Mouse (Mus musculus) retina, embryonic 14.5 days (tissue): ENCODE results near the gene P4ha2.
A peak's percentile ranks its signal among the peaks of the same experiment; 100 is the strongest.

Experiments used
- DNase-seq: peaks from one replicate; pipeline ENCODE4 v3.0.0-alpha.2; 2015; ENCODE audit warnings: low spot score

Gene P4ha2

GRCm38 (mm10) chr11:54100045-54100691, at the start of gene P4ha2:
Gene P4ha2, plus strand, starts transcription at chr11:54100095.
- DNase-seq: peak; percentile 33

GRCm38 (mm10) chr11:54050205-54050604, 49.7 kb upstream of the P4ha2 start:
- DNase-seq: no peak

- no peak for DNase-seq
Observed at GRCm38 (mm10) chr11:54051161-54051560, 48.7 kb upstream of the P4ha2 start.

- no peak for DNase-seq
Observed at GRCm38 (mm10) chr11:54052128-54052527, 47.8 kb upstream of the P4ha2 start.

GRCm38 (mm10) chr11:54053090-54053489, 46.8 kb upstream of the P4ha2 start:
- no peak for DNase-seq

- peak; percentile 72 for DNase-seq
Observed at GRCm38 (mm10) chr11:54054257-54054656, 45.6 kb upstream of the P4ha2 start.

- peak; percentile 37 for DNase-seq
Observed at GRCm38 (mm10) chr11:54056132-54056531, 43.8 kb upstream of the P4ha2 start.

- DNase-seq: no peak
Observed at GRCm38 (mm10) chr11:54057428-54057827, 42.5 kb upstream of the P4ha2 start.

- DNase-seq: peak; percentile 20
Observed at GRCm38 (mm10) chr11:54058056-54058617, 41.8 kb upstream of the P4ha2 start.

GRCm38 (mm10) chr11:54058643-54059042, 41.3 kb upstream of the P4ha2 start:
- peak; percentile 41 for DNase-seq

- DNase-seq: no peak
Observed at GRCm38 (mm10) chr11:54059526-54059925, 40.4 kb upstream of the P4ha2 start.

- DNase-seq: peak; percentile 11
Observed at GRCm38 (mm10) chr11:54060316-54060715, 39.6 kb upstream of the P4ha2 start.

- DNase-seq: no peak
Observed at GRCm38 (mm10) chr11:54062086-54062752, 37.7 kb upstream of the P4ha2 start.

- no peak for DNase-seq
Observed at GRCm38 (mm10) chr11:54062753-54063471, 37.0 kb upstream of the P4ha2 start.

- DNase-seq: no peak
Observed at GRCm38 (mm10) chr11:54063472-54063775, 36.5 kb upstream of the P4ha2 start.

- DNase-seq: no peak
Observed at GRCm38 (mm10) chr11:54064412-54064978, 35.4 kb upstream of the P4ha2 start.

- DNase-seq: no peak
Observed at GRCm38 (mm10) chr11:54065106-54065914, 34.6 kb upstream of the P4ha2 start.

GRCm38 (mm10) chr11:54065915-54066178, 34.0 kb upstream of the P4ha2 start:
- DNase-seq: no peak

GRCm38 (mm10) chr11:54066400-54066799, 33.5 kb upstream of the P4ha2 start:
- DNase-seq: no peak

- peak; percentile 55 for DNase-seq
Observed at GRCm38 (mm10) chr11:54067318-54067995, 32.4 kb upstream of the P4ha2 start.

GRCm38 (mm10) chr11:54067996-54068519, 31.8 kb upstream of the P4ha2 start:
- no peak for DNase-seq
